Mouse (Mus musculus) midbrain, embryonic 13.5 days (tissue): ENCODE results near the gene 4933424G06Rik. TPM values are rescaled to one million over a fixed set of nuclear protein-coding genes. Genes with fewer than 3 reads are reported as not detected.

ENCODE experiments used
- microRNA-seq: library from miRNA; unstranded; fragments of <30 nt; microRNA quantifications from one replicate; pipeline ENCODE4, GENCODE M21; 2016
- polyA plus RNA-seq: library from polyadenylated mRNA; unstranded; fragments of >200 nt; fragmentation: Nextera tagmentation; extraction: Ambion mirVana; gene quantifications from 2 replicates; pipeline ENCODE4 v1.2.1, GENCODE M21; 2015

The 4933424G06Rik gene
- polyA plus RNA-seq, 1 experiment from 2014 or later = 0.36 TPM

Small RNA genes within 50 kb of the gene (microRNA-seq; reads per million reads assigned to microRNA genes)
- gene Gm24133 = not detected

Other genes starting within 250 kb of the 4933424G06Rik start
- gene Cnnm4, start 238.5 kb upstream of the 4933424G06Rik start, polyA plus RNA-seq = 8.8 and 10.0 TPM in 2 replicates
- gene Cnnm3, start 198.3 kb upstream of the 4933424G06Rik start, polyA plus RNA-seq = 4.2 and 4.8 TPM in 2 replicates
- gene Ankrd23, start 173.3 kb upstream of the 4933424G06Rik start, polyA plus RNA-seq = 16.1 and 19.0 TPM in 2 replicates
- gene Gm42417, start 170.7 kb upstream of the 4933424G06Rik start, polyA plus RNA-seq = not detected in 2 replicates
- 22.1 and 22.3 TPM in 2 replicates for gene Ankrd39, start 162.7 kb upstream of the 4933424G06Rik start, polyA plus RNA-seq
- gene Sema4c, start 151.8 kb upstream of the 4933424G06Rik start, polyA plus RNA-seq = 33.4 and 35.4 TPM in 2 replicates
- gene Fam178b, start 27.0 kb upstream of the 4933424G06Rik start, polyA plus RNA-seq = not detected in 2 replicates
- gene Cox5b, start 18.7 kb upstream of the 4933424G06Rik start, polyA plus RNA-seq = 576 and 579 TPM in 2 replicates
- gene Actr1b, start 4.3 kb downstream of the 4933424G06Rik start, polyA plus RNA-seq = 97.5 and 102 TPM in 2 replicates
- 0.65 and 1.1 TPM in 2 replicates for gene Zap70, start 51.6 kb downstream of the 4933424G06Rik start, polyA plus RNA-seq
- gene Tmem131, start 233.5 kb downstream of the 4933424G06Rik start, polyA plus RNA-seq = 12.6 and 13.2 TPM in 2 replicates